Mouse (Mus musculus) cortical plate, adult 2 months (tissue): ENCODE measurements at regions not wholly inside any gene's neighbourhood (a gene's known extent, or its start where the extent isn't known, plus 50 kb on each side); places are given as distances from the start of the nearest gene placed in this dataset.

Source experiments
- CTCF ChIP-seq: fragments of 200-500 bp; IDR thresholded peaks from 2 replicates; pipeline ENCODE4 v1.5.1; 2011; ENCODE audit warnings: mild to moderate bottlenecking, control low read depth, low read length; ENCODE audit not compliant: insufficient read depth; ENCODE audit errors: extremely low read depth
- POLR2A ChIP-seq: fragments of 200-500 bp; IDR thresholded peaks from 2 replicates; pipeline ENCODE4 v1.6.1; 2011; ENCODE audit warnings: mild to moderate bottlenecking, low read length, control low read depth; ENCODE audit not compliant: insufficient read depth; ENCODE audit errors: extremely low read depth

GRCm38 (mm10) chr12:92156726-92157125 is 307.8 kb upstream of the Sel1l start:
- TF ChIP-seq POLR2A (no peak), CTCF (no peak)
